Mouse (Mus musculus): ENCODE data around the gene Gm13283. TPM values are rescaled to one million over a fixed set of nuclear protein-coding genes. Genes with fewer than 3 reads are reported as not detected.
A peak's percentile ranks its signal among the peaks of the same experiment; 100 is the strongest.
"Not testable (repeated sequence)": the region's sequence is repeated elsewhere in the genome, so short reads cannot be mapped to it uniquely, and the experiment has no call there.

The Gm13283 gene
- polyA plus RNA-seq, 1 experiment from 2014 or later = not detected

DNA sequence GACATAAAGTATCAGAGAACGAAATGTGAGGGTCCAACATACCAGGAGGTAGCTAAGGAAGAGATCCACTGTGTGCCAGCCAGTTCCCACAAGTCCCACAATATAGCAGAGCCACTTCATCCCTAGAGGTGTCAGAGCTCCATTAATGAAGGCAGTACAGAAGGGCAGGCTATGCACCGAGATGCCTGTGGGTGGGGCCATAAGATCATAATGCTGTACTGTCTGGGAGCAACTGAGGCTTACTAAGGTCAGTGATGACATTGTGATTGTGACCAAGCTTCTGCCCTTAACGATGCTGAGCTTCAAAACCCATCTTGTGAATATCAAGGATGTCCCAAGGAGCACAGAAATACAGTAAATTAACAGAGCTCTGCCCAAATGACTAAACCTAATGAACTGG is 15.7 kb upstream of the Gm13283 start:
- H3K27ac ChIP-seq = no peak overlapping the region
- no peaks in the 10 kb centered on the region for H3K9me3 ChIP-seq
- no peak overlapping the region for H3K4me3 ChIP-seq
- H3K36me3 ChIP-seq = no peaks in the 10 kb centered on the region
- H3K4me1 ChIP-seq (replicated peaks) = no peaks in the 10 kb centered on the region
- no peak for DNase-seq (ENCODE audit: low spot score)
- 84% methylated on average over 3 of the region's 3 CpGs for WGBS
- no peaks in the 10 kb centered on the region for H3K27me3 ChIP-seq (ENCODE audit: insufficient read depth, poor library complexity, severe bottlenecking)

DNA sequence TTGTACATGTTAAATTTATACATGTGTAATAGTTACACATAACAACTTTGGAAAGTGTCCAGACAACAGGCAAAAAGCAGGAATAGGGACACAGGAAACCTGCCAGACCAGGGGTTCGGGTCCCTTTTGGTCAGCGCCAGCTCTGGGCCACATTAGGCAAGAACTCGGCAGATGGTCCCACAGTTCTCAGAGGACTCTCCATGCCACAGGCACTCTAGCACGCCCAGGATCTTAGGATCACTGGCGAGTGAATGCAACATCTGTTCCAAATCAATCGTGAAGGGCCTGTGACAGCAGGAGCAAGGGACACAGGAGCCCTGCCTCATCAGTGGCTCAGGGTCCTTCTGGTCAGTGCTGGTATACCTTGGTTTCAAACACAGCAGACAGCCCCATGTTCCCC is 10.0 kb upstream of the Gm13283 start:
- H3K27me3 ChIP-seq (ENCODE audit: insufficient read depth, poor library complexity, severe bottlenecking) = no peaks in the 10 kb centered on the region
- H3K27ac ChIP-seq = no peak overlapping the region
- H3K4me1 ChIP-seq (replicated peaks) = no peaks in the 10 kb centered on the region
- DNase-seq (ENCODE audit: low spot score) = no peak
- H3K4me3 ChIP-seq = no peak overlapping the region
- 63% methylated on average over 6 of the region's 6 CpGs for WGBS
- no peaks in the 10 kb centered on the region for H3K36me3 ChIP-seq
- H3K9me3 ChIP-seq = no peaks in the 10 kb centered on the region

DNA sequence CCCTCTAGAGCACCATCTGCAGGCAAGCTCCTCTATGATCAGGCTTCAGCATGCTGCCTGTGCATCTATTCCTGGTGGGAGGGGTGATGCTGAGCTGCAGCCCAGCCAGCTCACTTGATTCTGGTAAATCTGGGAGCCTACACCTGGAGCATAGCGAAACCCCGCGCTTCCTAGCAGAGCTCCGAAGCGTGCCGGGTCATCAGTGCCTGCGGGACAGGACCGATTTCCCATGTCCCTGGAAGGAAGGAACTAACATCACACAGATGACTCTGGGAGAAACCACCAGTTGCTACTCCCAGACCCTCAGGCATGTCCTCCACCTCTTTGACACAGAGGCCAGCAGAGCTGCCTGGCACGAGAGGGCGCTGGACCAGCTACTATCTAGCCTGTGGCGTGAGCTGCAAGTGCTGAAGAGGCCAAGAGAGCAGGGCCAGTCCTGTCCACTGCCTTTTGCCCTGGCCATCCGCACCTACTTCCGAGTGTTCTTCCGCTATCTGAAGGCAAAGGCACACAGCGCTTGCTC is 5.0 kb upstream of the Gm13283 start, which contains the start of gene Gm13271:
Gene Gm13271, plus strand, starts transcription at position 51 of the 523 bp plus-strand sequence.
- H3K27ac ChIP-seq; H3K4me3 ChIP-seq; H3K4me1 ChIP-seq (replicated peaks); H3K36me3 ChIP-seq; H3K27me3 ChIP-seq (ENCODE audit: insufficient read depth, poor library complexity, severe bottlenecking); H3K9me3 ChIP-seq; DNase-seq (ENCODE audit: low spot score): not testable (repeated sequence)
- WGBS = 75% methylated on average over 15 of the region's 15 CpGs

DNA sequence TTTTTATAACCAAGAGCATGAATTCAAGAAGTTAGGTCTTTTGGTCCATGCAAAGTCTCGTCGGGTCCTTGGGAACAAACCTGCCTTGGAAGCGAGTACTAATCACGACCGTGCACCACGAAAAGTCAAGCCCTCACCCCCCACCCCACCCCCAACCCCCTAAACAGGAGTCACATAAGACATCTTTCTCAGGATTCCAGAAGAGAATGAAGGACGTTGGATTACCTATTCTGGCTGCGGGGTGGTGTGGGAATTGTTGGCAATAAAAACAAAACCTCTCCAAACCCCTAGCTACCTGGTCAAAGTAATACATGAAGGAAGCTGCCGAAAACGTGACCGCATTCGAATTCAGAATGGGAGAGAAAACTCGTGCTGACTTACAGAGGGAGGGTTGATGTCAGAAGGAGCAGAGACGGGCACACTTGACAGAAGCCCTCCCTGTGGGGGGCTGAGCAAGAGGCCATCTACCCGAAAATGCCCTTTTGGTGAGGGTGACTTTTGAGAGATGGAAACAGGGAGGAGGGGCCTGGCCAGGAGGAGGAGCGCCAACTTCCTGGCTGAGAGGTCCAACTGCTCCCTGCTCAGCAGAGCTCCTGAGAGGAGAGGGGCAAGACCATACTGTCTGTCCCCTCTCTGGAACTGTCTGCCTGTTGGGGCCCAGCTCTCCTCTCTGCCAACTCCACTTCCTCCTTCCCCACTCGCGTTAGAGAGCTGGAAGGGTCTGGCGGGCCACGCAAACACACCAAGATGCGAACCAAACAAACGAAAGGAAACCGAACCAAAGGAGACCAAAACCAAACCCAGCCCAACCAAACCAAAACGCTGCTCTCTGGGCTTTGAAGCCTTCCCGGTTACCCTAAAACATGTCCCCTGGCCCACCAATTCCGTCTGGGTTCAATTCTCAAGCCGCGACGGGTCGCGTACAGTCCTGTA is 3.1 kb upstream of the Gm13283 start:
- peak; percentile 60 for DNase-seq (ENCODE audit: low spot score)
- H3K4me1 ChIP-seq (replicated peaks); H3K36me3 ChIP-seq; H3K9me3 ChIP-seq; H3K27me3 ChIP-seq (ENCODE audit: insufficient read depth, poor library complexity, severe bottlenecking): not testable (repeated sequence)
- WGBS = 13% methylated on average over 29 of the region's 31 CpGs
- Histone ChIP-seq H3K4me3 (peak overlapping the region; percentile 60), H3K27ac (peak overlapping the region; percentile 90)

DNA sequence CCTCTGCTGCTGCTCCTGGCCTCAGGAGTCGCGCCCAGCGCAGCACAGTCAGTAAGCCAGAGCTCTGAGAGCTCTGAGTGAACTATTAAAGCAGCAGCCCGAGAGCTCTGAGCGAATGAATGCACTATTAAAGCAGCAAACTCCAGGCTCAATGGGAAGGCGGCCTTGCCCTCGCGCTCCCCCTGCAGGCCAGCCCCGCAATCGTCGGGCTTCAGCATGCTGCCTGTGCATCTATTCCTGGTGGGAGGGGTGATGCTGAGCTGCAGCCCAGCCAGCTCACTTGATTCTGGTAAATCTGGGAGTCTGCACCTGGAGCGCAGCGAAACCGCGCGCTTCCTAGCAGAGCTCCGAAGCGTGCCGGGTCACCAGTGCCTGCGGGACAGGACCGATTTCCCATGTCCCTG is 2.3 kb upstream of the Gm13283 start:
- H3K27me3 ChIP-seq (ENCODE audit: insufficient read depth, poor library complexity, severe bottlenecking); H3K4me1 ChIP-seq (replicated peaks); H3K36me3 ChIP-seq; H3K9me3 ChIP-seq: not testable (repeated sequence)
- under 1% methylated on average over 21 of the region's 21 CpGs for WGBS
- peak overlapping the region; percentile 60 for H3K4me3 ChIP-seq
- DNase-seq (ENCODE audit: low spot score) = peak; percentile 88
- H3K27ac ChIP-seq = peak overlapping the region; percentile 90

DNA sequence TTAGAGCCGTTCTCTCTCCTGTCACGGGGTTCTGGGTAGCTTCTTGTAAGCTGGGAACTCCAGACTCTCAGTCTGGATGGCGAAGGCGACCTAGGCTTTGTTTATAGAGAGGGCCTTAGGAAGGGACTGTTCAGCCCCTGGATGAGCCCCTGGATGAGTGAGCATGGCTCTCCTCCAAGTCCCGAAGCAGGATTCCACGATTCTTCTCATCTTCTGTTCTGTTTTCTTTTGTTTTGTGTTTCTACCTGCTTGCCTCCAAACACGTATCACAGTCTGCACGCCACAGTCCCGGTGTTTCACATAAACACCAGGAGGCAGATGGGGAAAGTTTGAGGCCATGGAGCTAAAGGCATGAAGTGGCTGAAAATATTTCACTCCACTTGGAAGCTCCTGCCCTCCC is 1.2 kb upstream of the Gm13283 start:
- H3K4me3 ChIP-seq; H3K27ac ChIP-seq; DNase-seq (ENCODE audit: low spot score); H3K27me3 ChIP-seq (ENCODE audit: insufficient read depth, poor library complexity, severe bottlenecking); H3K9me3 ChIP-seq; H3K4me1 ChIP-seq (replicated peaks); H3K36me3 ChIP-seq: not testable (repeated sequence)
- WGBS = 89% methylated on average over 9 of the region's 9 CpGs

DNA sequence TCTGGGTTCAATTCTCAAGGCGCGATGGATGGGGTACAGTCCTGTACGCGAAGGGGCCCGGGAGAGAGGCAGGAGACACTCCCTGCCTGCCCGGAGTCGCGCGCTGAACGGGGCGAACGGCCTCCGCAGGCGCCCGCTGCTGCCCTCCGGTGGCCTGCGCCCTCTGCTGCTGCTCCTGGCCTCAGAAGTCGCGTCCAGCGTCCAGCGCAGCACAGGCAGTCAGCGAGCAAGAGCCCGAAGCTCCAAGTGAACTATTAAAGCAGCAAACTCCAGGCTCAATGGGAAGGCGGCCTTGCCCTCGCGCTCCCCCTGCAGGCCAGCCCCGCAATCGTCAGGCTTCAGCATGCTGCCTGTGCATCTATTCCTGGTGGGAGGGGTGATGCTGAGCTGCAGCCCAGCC is 512 bp downstream of the Gm13283 start:
- WGBS = under 1% methylated on average over 28 of the region's 28 CpGs
- DNase-seq (ENCODE audit: low spot score) = peak; percentile 75
- not testable (repeated sequence) for H3K27ac ChIP-seq; H3K36me3 ChIP-seq; H3K9me3 ChIP-seq; H3K27me3 ChIP-seq (ENCODE audit: insufficient read depth, poor library complexity, severe bottlenecking); H3K4me1 ChIP-seq (replicated peaks)
- H3K4me3 ChIP-seq = peak overlapping the region; percentile 43

DNA sequence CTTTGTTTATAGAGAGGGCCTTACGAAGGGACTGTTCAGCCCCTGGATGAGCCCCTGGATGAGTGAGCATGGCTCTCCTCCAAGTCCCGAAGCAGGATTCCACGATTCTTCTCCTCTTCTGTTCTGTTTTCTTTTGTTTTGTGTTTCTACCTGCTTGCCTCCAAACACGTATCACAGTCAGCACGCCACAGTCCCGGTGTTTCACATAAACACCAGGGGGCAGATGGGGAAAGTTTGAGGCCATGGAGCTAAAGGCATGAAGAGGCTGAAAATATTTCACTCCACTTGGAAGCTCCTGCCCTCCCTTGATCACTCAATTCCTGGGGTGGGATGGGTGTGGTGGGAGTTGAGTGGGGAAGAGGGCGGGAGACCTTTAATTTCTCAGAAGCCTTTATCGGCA is 1.9 kb downstream of the Gm13283 start:
- H3K9me3 ChIP-seq; H3K4me1 ChIP-seq (replicated peaks); H3K4me3 ChIP-seq; H3K27ac ChIP-seq; DNase-seq (ENCODE audit: low spot score); H3K27me3 ChIP-seq (ENCODE audit: insufficient read depth, poor library complexity, severe bottlenecking); H3K36me3 ChIP-seq: not testable (repeated sequence)
- WGBS = 78% methylated on average over 6 of the region's 8 CpGs

DNA sequence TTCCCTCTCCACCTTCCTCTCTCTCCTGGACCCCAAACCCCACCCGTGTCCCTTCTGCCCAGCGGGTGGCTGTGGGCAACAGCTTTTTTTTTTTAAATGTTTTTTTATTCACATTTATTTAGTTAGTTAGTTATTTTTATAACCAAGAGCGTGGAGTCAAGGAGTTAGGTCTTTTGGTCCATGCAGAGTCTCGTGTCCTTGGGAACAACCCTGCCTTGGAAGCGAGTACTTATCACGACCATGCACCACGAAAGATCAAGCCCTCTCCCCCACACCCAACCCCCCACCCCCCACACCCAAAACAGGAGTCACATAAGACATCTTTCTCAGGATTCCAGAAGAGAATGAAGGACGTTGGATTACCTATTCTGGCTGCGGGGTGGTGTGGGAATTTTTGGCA is 2.4 kb downstream of the Gm13283 start:
- 54% methylated on average over 9 of the region's 9 CpGs for WGBS
- H3K27ac ChIP-seq; H3K36me3 ChIP-seq; H3K4me3 ChIP-seq; H3K9me3 ChIP-seq; H3K27me3 ChIP-seq (ENCODE audit: insufficient read depth, poor library complexity, severe bottlenecking); DNase-seq (ENCODE audit: low spot score); H3K4me1 ChIP-seq (replicated peaks): not testable (repeated sequence)

DNA sequence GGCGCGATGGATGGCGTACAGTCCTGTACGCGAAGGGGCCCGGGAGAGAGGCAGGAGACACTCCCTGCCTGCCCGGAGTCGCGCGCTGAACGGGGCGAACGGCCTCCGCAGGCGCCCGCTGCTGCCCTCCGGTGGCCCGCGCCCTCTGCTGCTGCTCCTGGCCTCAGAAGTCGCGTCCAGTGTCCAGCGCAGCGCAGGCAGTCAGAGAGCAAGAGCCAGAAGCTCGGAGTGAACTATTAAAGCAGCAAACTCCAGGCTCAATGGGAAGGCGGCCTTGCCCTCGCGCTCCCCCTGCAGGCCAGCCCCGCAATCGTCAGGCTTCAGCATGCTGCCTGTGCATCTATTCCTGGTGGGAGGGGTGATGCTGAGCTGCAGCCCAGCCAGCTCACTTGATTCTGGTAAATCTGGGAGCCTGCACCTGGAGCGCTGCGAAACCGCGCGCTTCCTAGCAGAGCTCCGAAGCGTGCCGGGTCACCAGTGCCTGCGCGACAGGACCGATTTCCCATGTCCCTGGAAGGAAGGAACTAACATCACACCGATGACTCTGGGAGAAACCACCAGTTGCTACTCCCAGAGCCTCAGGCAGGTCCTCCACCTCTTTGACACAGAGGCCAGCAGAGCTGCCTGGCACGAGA is 3.6 kb downstream of the Gm13283 start:
- H3K4me3 ChIP-seq = peak overlapping the region; percentile 40
- not testable (repeated sequence) for H3K4me1 ChIP-seq (replicated peaks); H3K27me3 ChIP-seq (ENCODE audit: insufficient read depth, poor library complexity, severe bottlenecking); H3K27ac ChIP-seq; H3K9me3 ChIP-seq; H3K36me3 ChIP-seq
- peak; percentile 79 for DNase-seq (ENCODE audit: low spot score)
- WGBS = 2% methylated on average over 42 of the region's 42 CpGs

DNA sequence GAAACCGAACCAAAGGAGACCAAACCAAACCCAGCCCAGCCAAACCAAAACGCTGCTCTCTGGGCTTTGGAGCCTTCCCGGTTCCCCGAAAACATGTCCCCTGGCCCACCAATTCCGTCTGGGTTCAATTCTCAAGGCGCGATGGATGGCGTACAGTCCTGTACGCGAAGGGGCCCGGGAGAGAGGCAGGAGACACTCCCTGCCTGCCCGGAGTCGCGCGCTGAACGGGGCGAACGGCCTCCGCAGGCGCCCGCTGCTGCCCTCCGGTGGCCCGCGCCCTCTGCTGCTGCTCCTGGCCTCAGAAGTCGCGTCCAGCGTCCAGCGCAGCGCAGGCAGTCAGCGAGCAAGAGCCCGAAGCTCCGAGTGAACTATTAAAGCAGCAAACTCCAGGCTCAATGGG is 13.6 kb downstream of the Gm13283 start, which contains the start of gene Gm13290:
Gene Gm13290, plus strand, starts transcription at position 301 of the 400 bp plus-strand sequence.
- not testable (repeated sequence) for H3K4me3 ChIP-seq; DNase-seq (ENCODE audit: low spot score); H3K27me3 ChIP-seq (ENCODE audit: insufficient read depth, poor library complexity, severe bottlenecking); H3K4me1 ChIP-seq (replicated peaks); H3K36me3 ChIP-seq; H3K27ac ChIP-seq; H3K9me3 ChIP-seq
- WGBS = no CpG with 5 or more reads among the region's 32 CpGs

DNA sequence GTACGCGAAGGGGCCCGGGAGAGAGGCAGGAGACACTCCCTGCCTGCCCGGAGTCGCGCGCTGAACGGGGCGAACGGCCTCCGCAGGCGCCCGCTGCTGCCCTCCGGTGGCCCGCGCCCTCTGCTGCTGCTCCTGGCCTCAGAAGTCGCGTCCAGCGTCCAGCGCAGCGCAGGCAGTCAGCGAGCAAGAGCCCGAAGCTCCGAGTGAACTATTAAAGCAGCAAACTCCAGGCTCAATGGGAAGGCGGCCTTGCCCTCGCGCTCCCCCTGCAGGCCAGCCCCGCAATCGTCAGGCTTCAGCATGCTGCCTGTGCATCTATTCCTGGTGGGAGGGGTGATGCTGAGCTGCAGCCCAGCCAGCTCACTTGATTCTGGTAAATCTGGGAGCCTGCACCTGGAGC is 16.7 kb downstream of the Gm13283 start, which contains the start of gene Gm13289:
Gene Gm13289, plus strand, starts transcription at position 301 of the 400 bp plus-strand sequence.
- WGBS = no CpG with 5 or more reads among the region's 29 CpGs
- H3K4me1 ChIP-seq (replicated peaks); H3K27ac ChIP-seq; H3K36me3 ChIP-seq; H3K4me3 ChIP-seq; DNase-seq (ENCODE audit: low spot score); H3K9me3 ChIP-seq; H3K27me3 ChIP-seq (ENCODE audit: insufficient read depth, poor library complexity, severe bottlenecking): not testable (repeated sequence)

DNA sequence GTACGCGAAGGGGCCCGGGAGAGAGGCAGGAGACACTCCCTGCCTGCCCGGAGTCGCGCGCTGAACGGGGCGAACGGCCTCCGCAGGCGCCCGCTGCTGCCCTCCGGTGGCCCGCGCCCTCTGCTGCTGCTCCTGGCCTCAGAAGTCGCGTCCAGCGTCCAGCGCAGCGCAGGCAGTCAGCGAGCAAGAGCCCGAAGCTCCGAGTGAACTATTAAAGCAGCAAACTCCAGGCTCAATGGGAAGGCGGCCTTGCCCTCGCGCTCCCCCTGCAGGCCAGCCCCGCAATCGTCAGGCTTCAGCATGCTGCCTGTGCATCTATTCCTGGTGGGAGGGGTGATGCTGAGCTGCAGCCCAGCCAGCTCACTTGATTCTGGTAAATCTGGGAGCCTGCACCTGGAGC is 19.6 kb downstream of the Gm13283 start, which contains the start of gene Gm13272:
Gene Gm13272, plus strand, starts transcription at position 301 of the 400 bp plus-strand sequence.
- H3K4me1 ChIP-seq (replicated peaks); DNase-seq (ENCODE audit: low spot score): not testable (repeated sequence)

More for the DNA sequence above, 19.6 kb downstream of the Gm13283 start, which contains the start of gene Gm13272:
- no CpG with 5 or more reads among the region's 29 CpGs for WGBS
- not testable (repeated sequence) for H3K9me3 ChIP-seq; H3K36me3 ChIP-seq; H3K27ac ChIP-seq; H3K27me3 ChIP-seq (ENCODE audit: insufficient read depth, poor library complexity, severe bottlenecking); H3K4me3 ChIP-seq
